Mouse (Mus musculus): ENCODE results near the gene Plxdc2.

Plxdc2 gene

GRCm38 (mm10) chr2:16414340-16414976 is 58.4 kb downstream of the Plxdc2 start:
- DNase-seq (ENCODE audit: low read depth, low spot score): no peak

- no peak for DNase-seq (ENCODE audit: low read depth, low spot score)
These were observed 82.9 kb downstream of the Plxdc2 start for GRCm38 (mm10) chr2:16439030-16439429.

GRCm38 (mm10) chr2:16442643-16443042 is 86.5 kb downstream of the Plxdc2 start:
- DNase-seq (ENCODE audit: low read depth, low spot score): no peak

- DNase-seq (ENCODE audit: low read depth, low spot score): no peak
These were observed 91.8 kb downstream of the Plxdc2 start for GRCm38 (mm10) chr2:16447936-16448335.

DNA sequence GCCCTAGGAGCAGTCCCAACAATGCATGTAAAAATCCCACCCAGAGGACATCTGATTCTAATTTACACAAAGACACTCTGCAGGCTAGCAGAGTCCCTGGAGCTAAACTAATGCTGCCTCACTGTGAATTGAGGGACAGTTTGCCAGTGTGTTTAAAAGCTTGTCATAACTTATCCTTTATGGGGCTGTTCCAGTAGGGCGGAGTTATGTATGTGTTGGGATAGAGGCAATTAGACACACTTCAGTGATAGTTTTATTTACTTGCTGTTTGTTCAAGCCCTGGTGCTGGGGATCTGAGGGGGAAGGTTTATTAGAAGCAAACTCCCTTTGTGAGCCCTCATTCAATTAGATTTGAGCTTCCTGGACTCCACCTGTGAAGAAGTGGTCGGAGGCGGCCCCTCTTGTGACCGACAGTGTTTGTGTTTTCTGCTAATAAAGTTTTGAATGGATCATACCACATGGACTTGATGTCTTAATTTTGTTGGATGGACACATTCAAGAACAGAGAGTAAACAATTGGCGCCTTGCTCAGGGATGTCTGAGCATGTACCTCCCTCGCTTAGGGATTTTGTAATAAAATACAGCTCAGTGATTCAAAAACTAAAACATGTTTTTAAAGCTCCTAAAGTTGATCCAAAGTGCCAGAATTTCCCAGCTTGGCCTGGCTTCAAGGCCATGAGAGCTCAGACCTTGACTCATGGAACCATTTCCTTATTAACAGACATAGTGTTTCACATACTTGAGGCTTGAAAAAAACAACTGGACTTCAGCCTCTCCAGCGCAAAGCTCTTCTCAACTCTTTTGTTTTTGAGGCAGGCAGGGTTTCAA is 94.9 kb downstream of the Plxdc2 start:
- DNase-seq (ENCODE audit: low read depth, low spot score): no peak

DNA sequence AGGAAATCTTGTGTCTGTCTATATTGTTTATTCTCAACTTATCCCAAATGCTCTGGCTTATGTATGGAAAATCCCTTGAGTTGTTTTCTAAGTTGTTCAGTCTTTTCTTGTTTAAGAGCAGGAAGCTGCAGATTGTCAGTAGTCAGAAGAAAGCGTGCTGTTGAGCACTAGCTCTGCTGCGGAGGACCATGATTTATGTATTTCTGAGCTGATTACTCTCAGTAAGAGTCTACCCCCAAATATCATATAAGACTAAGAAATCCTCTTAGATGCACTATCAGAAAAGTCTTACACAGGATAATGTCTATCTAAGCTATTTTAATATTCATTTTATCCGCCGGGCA is 95.5 kb downstream of the Plxdc2 start:
- no peak for DNase-seq (ENCODE audit: low read depth, low spot score)

GRCm38 (mm10) chr2:16452080-16452479 is 96.0 kb downstream of the Plxdc2 start:
- no peak for DNase-seq (ENCODE audit: low read depth, low spot score)

DNA sequence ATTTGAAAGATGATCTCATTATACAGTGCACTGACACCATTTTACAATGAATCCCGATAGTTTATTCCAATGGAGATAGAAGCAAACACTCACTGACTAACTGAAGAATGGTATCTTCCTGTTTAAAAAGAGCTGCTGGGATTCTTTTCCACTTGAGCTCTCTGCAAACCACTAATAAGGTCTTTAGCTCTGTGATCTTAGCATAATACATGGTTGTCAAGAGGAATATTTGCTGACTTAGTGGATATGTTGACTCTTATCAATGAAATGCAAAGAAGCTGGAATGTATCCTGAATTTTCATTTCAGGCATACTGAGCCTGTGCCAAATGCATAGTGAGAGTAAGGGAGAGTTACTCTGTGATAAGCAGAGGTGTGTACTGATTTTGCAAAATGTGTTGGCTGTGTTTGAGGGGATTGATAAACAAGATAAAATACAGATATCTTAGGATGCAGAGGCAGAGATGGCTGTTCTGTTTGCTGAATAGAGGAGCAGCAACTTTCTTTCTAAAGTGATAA is 100.2 kb downstream of the Plxdc2 start:
- DNase-seq (ENCODE audit: low read depth, low spot score): no peak

DNA sequence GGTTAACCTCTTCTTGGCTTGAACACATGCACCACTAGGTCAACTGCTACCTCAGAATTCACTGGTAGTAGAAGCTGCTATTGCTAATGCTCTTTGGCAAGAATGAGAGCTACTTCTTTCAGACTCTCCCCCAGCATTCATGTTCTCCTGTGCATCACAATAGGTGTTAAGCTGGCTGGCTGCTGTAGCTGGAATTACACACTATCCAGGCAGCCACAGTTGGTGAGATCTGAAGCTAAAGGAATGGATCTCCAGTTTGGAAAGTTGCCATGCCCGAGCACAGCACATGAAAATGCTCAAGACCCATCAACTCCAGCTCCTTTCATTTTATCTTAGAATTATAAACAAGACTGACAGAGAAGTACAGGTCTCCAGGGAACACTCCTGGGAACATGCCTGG is 103.4 kb downstream of the Plxdc2 start:
- DNase-seq (ENCODE audit: low read depth, low spot score): no peak

- no peak for DNase-seq (ENCODE audit: low read depth, low spot score)
These were observed 114.0 kb downstream of the Plxdc2 start for GRCm38 (mm10) chr2:16470099-16470498.

- peak; percentile 44 for DNase-seq (ENCODE audit: low read depth, low spot score)
These were observed 127.8 kb downstream of the Plxdc2 start for GRCm38 (mm10) chr2:16483943-16484342.

DNA sequence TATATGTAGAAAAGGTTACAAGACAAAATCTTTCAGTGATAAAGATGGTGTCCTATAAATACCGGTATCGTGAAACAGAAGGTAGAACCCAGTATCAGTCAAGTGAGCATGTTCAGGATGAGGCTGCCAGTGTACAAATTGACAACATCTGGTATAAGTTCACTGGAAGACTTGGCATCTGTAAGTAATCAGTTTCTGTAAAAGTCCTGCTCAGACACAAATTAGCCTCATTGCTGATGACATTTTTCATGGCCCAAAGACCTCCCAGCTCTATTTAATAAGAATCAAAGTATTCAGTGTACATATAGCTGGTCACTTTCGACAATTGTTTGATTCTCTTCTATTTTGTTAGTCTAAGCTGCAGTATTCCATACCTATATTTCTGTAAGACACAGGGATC is 129.9 kb downstream of the Plxdc2 start:
- no peak for DNase-seq (ENCODE audit: low read depth, low spot score)

- DNase-seq (ENCODE audit: low read depth, low spot score): no peak
These were observed 135.1 kb downstream of the Plxdc2 start for GRCm38 (mm10) chr2:16491242-16491641.

GRCm38 (mm10) chr2:16502843-16503242 is 146.7 kb downstream of the Plxdc2 start:
- no peak for DNase-seq (ENCODE audit: low read depth, low spot score)

GRCm38 (mm10) chr2:16507540-16508230 is 151.6 kb downstream of the Plxdc2 start:
- peak; percentile 11 for DNase-seq (ENCODE audit: low read depth, low spot score)

- no peak for DNase-seq (ENCODE audit: low read depth, low spot score)
These were observed 162.0 kb downstream of the Plxdc2 start for GRCm38 (mm10) chr2:16518148-16518547.

GRCm38 (mm10) chr2:16523427-16523826 is 167.3 kb downstream of the Plxdc2 start:
- DNase-seq (ENCODE audit: low read depth, low spot score): no peak

DNA sequence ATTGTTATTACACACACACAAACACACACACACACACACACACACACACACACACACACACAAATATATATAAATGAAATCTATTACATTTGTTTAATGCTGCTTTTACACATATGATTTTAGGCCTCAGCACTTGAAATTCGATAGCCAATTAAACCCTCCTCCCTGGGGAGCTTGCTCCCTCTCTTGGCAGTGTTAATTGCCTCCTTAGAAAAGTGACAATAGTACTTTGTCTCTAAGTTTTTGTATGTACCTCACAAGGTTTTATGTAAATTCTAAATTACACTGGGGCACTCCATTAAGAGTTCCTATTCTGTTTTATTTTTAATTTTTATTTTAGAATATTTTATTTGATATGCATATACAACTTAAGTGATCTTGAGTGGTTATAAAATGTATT is 176.1 kb downstream of the Plxdc2 start:
- no peak for DNase-seq (ENCODE audit: low read depth, low spot score)

- DNase-seq (ENCODE audit: low read depth, low spot score): no peak
These were observed 178.5 kb downstream of the Plxdc2 start for GRCm38 (mm10) chr2:16534566-16534965.

- DNase-seq (ENCODE audit: low read depth, low spot score): no peak
These were observed 185.1 kb downstream of the Plxdc2 start for GRCm38 (mm10) chr2:16541226-16541625.

DNA sequence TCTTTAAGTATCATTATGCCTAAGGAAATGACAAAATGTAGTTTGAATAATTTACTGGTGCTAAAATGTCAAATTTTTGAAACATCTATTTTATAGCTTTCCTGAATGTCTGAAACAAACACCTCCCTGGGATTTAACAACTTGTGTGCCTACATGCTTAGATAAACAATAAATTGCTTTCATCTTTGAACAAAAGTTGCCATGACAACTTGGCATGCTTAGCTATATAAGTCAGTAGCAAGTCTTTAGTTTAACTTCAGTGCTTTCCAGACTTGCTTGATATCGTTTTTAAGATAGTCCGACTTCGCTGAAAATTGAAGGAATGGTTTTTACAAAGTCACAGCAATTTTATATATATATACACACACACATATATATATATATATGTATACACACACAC is 189.1 kb downstream of the Plxdc2 start:
- peak; percentile 34 for DNase-seq (ENCODE audit: low read depth, low spot score)

DNA sequence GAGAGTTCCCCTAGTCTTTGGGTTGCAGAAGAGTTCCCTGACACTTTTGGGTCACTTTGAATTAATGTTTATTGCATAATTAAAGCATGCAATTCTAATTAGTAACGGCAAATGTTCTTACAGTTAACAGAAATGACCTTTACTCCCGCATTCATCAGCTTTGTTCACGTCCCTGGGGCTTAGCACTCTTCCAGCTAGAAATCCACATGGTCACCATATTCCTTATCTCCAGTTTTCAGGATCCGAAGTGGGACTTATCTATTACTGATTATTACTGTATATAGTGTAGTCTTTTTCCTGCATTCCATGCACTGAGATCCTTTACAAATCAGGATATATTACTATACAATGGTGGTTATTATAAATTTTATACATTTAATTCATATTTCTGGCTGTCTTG is 203.2 kb downstream of the Plxdc2 start:
- DNase-seq (ENCODE audit: low read depth, low spot score): no peak

All from telencephalon, adult 2 months (tissue).